Mouse (Mus musculus): Measurements from ENCODE around the gene Rbl2.

- TF ChIP-seq CTCF (IDR thresholded peaks at IDR 0.05 in 2 of 3, conservative IDR thresholded peaks at IDR 0.05 in 1 of 3; ENCODE audit: control insufficient read depth in 1 of 3, insufficient read depth in 1 of 3, low read depth in 2 of 3, low read length in 3 of 3, poor library complexity in 1 of 3, severe bottlenecking in 1 of 3): no peak
- TF ChIP-seq GATA1 (IDR thresholded peaks at IDR 0.05; ENCODE audit: low read depth, low read length): no peak
- TF ChIP-seq NELFE (IDR thresholded peaks at IDR 0.05; ENCODE audit: low read depth, low read length): no peak
- no peak for TF ChIP-seq MAFK (IDR thresholded peaks at IDR 0.05; ENCODE audit: borderline replicate concordance, low read depth, low read length)
- no peak for TF ChIP-seq RCOR1 (IDR thresholded peaks at IDR 0.05; ENCODE audit: low read depth, low read length)
- TF ChIP-seq POLR2A (IDR thresholded peaks at IDR 0.05; ENCODE audit: control insufficient read depth in 1 of 2, insufficient read depth in 1 of 2, low read depth in 1 of 2, low read length in 2 of 2, poor library complexity in 1 of 2): no peak
- no peak for TF ChIP-seq ZC3H11A (IDR thresholded peaks at IDR 0.05; ENCODE audit: low read depth, low read length)
- no peak for TF ChIP-seq MXI1 (IDR thresholded peaks at IDR 0.05; ENCODE audit: low read depth, low read length)
- no peak for TF ChIP-seq MEF2A (IDR thresholded peaks at IDR 0.05; ENCODE audit: extremely low read depth, insufficient replicate concordance, low read depth, low read length, poor library complexity, severe bottlenecking)
These were observed 62.9 kb downstream of the Rbl2 start for GRCm38 (mm10) chr8:91132731-91133130.
